Mouse (Mus musculus) liver, postnatal 0 days (tissue): ENCODE measurements around the gene Zfp281.

Source experiments
- CTCF ChIP-seq: sonication (generic); IDR thresholded peaks from 2 replicates; pipeline ENCODE4 v1.5.1; 2016; ENCODE audit warnings: antibody characterized with exemption, low read depth
- EP300 ChIP-seq: IDR thresholded peaks from 2 replicates; pipeline ENCODE4 v1.6.1; 2016; ENCODE audit warnings: antibody characterized with exemption, low read depth, mild to moderate bottlenecking

- TF ChIP-seq CTCF, result no peak
- TF ChIP-seq EP300, result no peak
Measured at GRCm38 (mm10) chr1:136675736-136676444, 51.2 kb downstream of the Zfp281 start.
